Mouse (Mus musculus) liver, embryonic 16.5 days (tissue): ENCODE results near the gene Spred1. TPM values are rescaled to one million over a fixed set of nuclear protein-coding genes. Genes with fewer than 3 reads are reported as not detected.

Experiments used
- ATAC-seq: fragments of 200-750 bp; cut with Nextera tagmentation; 2 replicates; pipeline ENCODE4 v1.8.0; 2017; ENCODE audit warnings: low read depth, mild to moderate bottlenecking, moderate number of reproducible peaks, moderate library complexity
- H3K27ac ChIP-seq: fragments of 300-500 bp; sonication (generic); 2 replicates; pipeline ENCODE4 v1.5.1; 2014; ENCODE audit warnings: mild to moderate bottlenecking, low read length
- H3K27me3 ChIP-seq: fragments of 300-500 bp; sonication (generic); 2 replicates; pipeline ENCODE4 v1.6.1; 2014; ENCODE audit warnings: low read depth, low read length, mixed read lengths; ENCODE audit not compliant: control insufficient read depth, insufficient read depth
- H3K36me3 ChIP-seq: fragments of 300-500 bp; sonication (generic); 2 replicates; pipeline ENCODE4 v1.6.1; 2014; ENCODE audit warnings: mild to moderate bottlenecking; ENCODE audit not compliant: control insufficient read depth, insufficient read depth
- H3K4me1 ChIP-seq: fragments of 300-500 bp; sonication (generic); 2 replicates; pipeline ENCODE4 v1.6.1; 2014; ENCODE audit warnings: low read depth, low read length, mixed read lengths; ENCODE audit not compliant: control insufficient read depth
- H3K4me2 ChIP-seq: fragments of 300-500 bp; sonication (generic); 2 replicates; pipeline ENCODE4 v1.6.1; 2014; ENCODE audit warnings: low read depth, low read length, mixed read lengths
- H3K4me3 ChIP-seq: fragments of 300-500 bp; sonication (generic); 2 replicates; pipeline ENCODE4 v1.5.1; 2014; ENCODE audit warnings: low read depth, mild to moderate bottlenecking, low read length
- H3K9ac ChIP-seq: fragments of 300-500 bp; sonication (generic); 2 replicates; pipeline ENCODE4 v1.6.1; 2014; ENCODE audit warnings: low read depth, low read length
- H3K9me3 ChIP-seq: fragments of 300-500 bp; sonication (generic); replicated peaks from 2 replicates; pipeline ENCODE4 v1.6.1; 2016; ENCODE audit warnings: low read length; ENCODE audit not compliant: control insufficient read depth
- WGBS: fragments of 180-500 bp; shearing (Covaris S2); extraction: QIAGEN DNeasy Blood & Tissue Kit; methylation state at CpG from one replicate; pipeline ENCODE4 v1.1.7; 2014; ENCODE audit not compliant: insufficient replicate concordance; 5-methylcytosine and 5-hydroxymethylcytosine counted together
- polyA plus RNA-seq: library from polyadenylated mRNA; unstranded; fragments of >200 nt; fragmentation: Nextera tagmentation; extraction: Ambion mirVana; gene quantifications from 2 replicates; pipeline ENCODE4 v1.2.1, GENCODE M21; 2015

The Spred1 gene
- 1.1 and 1.4 TPM in 2 replicates for polyA plus RNA-seq

- no peaks in the 10 kb centered on the region for H3K36me3 ChIP-seq
These were observed at the start of gene Spred1 for GRCm38 (mm10) chr2:117121212-117121983. Gene Spred1, plus strand, starts transcription at chr2:117121374.

GRCm38 (mm10) chr2:117071596-117071995 lies 49.6 kb upstream of the Spred1 start:
- no peaks in the 10 kb centered on the region for H3K9me3 ChIP-seq
- no peak for ATAC-seq
- WGBS: 71% methylated on average over 3 of the region's 3 CpGs

More at GRCm38 (mm10) chr2:117121212-117121983, at the start of gene Spred1:
- Histone ChIP-seq H3K9me3 (no peaks in the 10 kb centered on the region), H3K4me2 (peak within 1 kb of the TSS; percentile 90), H3K4me1 (peaks cover 7% of the 10 kb centered on the region; the same call in 1 of the 2 replicates), H3K27ac (peak within 1 kb of the TSS; percentile 85), H3K9ac (peak within 1 kb of the TSS; percentile 79), H3K4me3 (peak within 1 kb of the TSS; percentile 78), H3K27me3 (no peaks in the 10 kb centered on the region)
- WGBS: 0% methylated on average over 66 of the region's 99 CpGs
- peak; percentile 45 for ATAC-seq

GRCm38 (mm10) chr2:117078711-117079110 lies 42.5 kb upstream of the Spred1 start:
- 54% methylated on average over 2 of the region's 2 CpGs for WGBS
- H3K9me3 ChIP-seq: no peaks in the 10 kb centered on the region
- no peaks in the 10 kb centered on the region for H3K36me3 ChIP-seq
- H3K4me2 ChIP-seq: no peak overlapping the region
- H3K9ac ChIP-seq: no peak overlapping the region
- H3K4me1 ChIP-seq: no peaks in the 10 kb centered on the region
- H3K27ac ChIP-seq: no peak overlapping the region
- ATAC-seq: no peak
- H3K27me3 ChIP-seq: no peaks in the 10 kb centered on the region
- H3K4me3 ChIP-seq: no peak overlapping the region

More at GRCm38 (mm10) chr2:117071596-117071995, 49.6 kb upstream of the Spred1 start:
- H3K36me3 ChIP-seq: no peaks in the 10 kb centered on the region
- no peak overlapping the region for H3K4me3 ChIP-seq
- H3K4me2 ChIP-seq: no peak overlapping the region
- H3K27ac ChIP-seq: no peak overlapping the region
- no peaks in the 10 kb centered on the region for H3K4me1 ChIP-seq
- no peak overlapping the region for H3K9ac ChIP-seq
- H3K27me3 ChIP-seq: no peaks in the 10 kb centered on the region

GRCm38 (mm10) chr2:117079621-117080020 lies 41.6 kb upstream of the Spred1 start:
- Histone ChIP-seq H3K36me3 (no peaks in the 10 kb centered on the region), H3K4me2 (no peak overlapping the region), H3K27ac (no peak overlapping the region), H3K4me1 (no peaks in the 10 kb centered on the region), H3K9ac (no peak overlapping the region), H3K9me3 (no peaks in the 10 kb centered on the region), H3K4me3 (no peak overlapping the region), H3K27me3 (no peaks in the 10 kb centered on the region)
- WGBS: 66% methylated on average over 5 of the region's 5 CpGs
- ATAC-seq: no peak

- no peak for ATAC-seq
- H3K9me3 ChIP-seq: no peaks in the 10 kb centered on the region
- no peak overlapping the region for H3K4me2 ChIP-seq
- 51% methylated on average over 12 of the region's 12 CpGs for WGBS
- no peaks in the 10 kb centered on the region for H3K4me1 ChIP-seq
- H3K4me3 ChIP-seq: no peak overlapping the region
- no peaks in the 10 kb centered on the region for H3K36me3 ChIP-seq
- no peaks in the 10 kb centered on the region for H3K27me3 ChIP-seq
- no peak overlapping the region; the same call in 1 of the 2 replicates for H3K27ac ChIP-seq
- no peak overlapping the region for H3K9ac ChIP-seq
These were observed 35.0 kb upstream of the Spred1 start for GRCm38 (mm10) chr2:117086002-117086765.

GRCm38 (mm10) chr2:117086766-117087457 lies 34.3 kb upstream of the Spred1 start:
- Histone ChIP-seq H3K9ac (no peak overlapping the region), H3K27ac (no peak overlapping the region), H3K4me3 (no peak overlapping the region), H3K27me3 (no peaks in the 10 kb centered on the region), H3K9me3 (no peaks in the 10 kb centered on the region), H3K36me3 (no peaks in the 10 kb centered on the region), H3K4me1 (no peaks in the 10 kb centered on the region), H3K4me2 (no peak overlapping the region)
- 67% methylated on average over 1 of the region's 1 CpGs for WGBS
- ATAC-seq: no peak

GRCm38 (mm10) chr2:117087458-117087820 lies 33.7 kb upstream of the Spred1 start:
- 59% methylated on average over 4 of the region's 4 CpGs for WGBS
- ATAC-seq: no peak

GRCm38 (mm10) chr2:117089482-117089881 lies 31.7 kb upstream of the Spred1 start:
- 47% methylated on average over 1 of the region's 1 CpGs for WGBS

More at GRCm38 (mm10) chr2:117087458-117087820, 33.7 kb upstream of the Spred1 start:
- Histone ChIP-seq H3K36me3 (no peaks in the 10 kb centered on the region), H3K4me1 (no peaks in the 10 kb centered on the region), H3K27ac (no peak overlapping the region), H3K4me2 (no peak overlapping the region), H3K9me3 (no peaks in the 10 kb centered on the region), H3K9ac (no peak overlapping the region), H3K4me3 (no peak overlapping the region), H3K27me3 (no peaks in the 10 kb centered on the region)

More at GRCm38 (mm10) chr2:117089482-117089881, 31.7 kb upstream of the Spred1 start:
- Histone ChIP-seq H3K27ac (no peak overlapping the region), H3K4me3 (no peak overlapping the region), H3K4me2 (no peak overlapping the region), H3K36me3 (no peaks in the 10 kb centered on the region), H3K9ac (no peak overlapping the region), H3K4me1 (no peaks in the 10 kb centered on the region), H3K27me3 (no peaks in the 10 kb centered on the region), H3K9me3 (no peaks in the 10 kb centered on the region)
- ATAC-seq: no peak
